Mouse (Mus musculus) heart, adult 8-10 months (tissue): Measurements from ENCODE around the gene Vps53. TPM values are rescaled to one million over a fixed set of nuclear protein-coding genes. Genes with fewer than 3 reads are reported as not detected.

Experiments
- DNase-seq: peaks from one replicate; pipeline ENCODE4 v3.0.0; 2022; ENCODE audit warnings: low spot score
- total RNA-seq, 4 experiments: library from RNA; stranded (reverse); gene quantifications; 2 replicates each; pipeline ENCODE4 v1.2.4; 2022

Vps53 gene
- total RNA-seq, 4 experiments from 2014 or later, result 27.2 to 29.9 (median 29.5) TPM

GRCm38 (mm10) chr11:76120407-76120901 lies 59.0 kb downstream of the Vps53 start:
- peak; percentile 35 for DNase-seq

- DNase-seq, result no peak
Observed at GRCm38 (mm10) chr11:76110416-76110815, 69.0 kb downstream of the Vps53 start.

GRCm38 (mm10) chr11:76106551-76107496 lies 72.6 kb downstream of the Vps53 start:
- no peak for DNase-seq

- no peak for DNase-seq
Observed at GRCm38 (mm10) chr11:76101154-76101553, 78.3 kb downstream of the Vps53 start.

GRCm38 (mm10) chr11:76099193-76099975 lies 80.1 kb downstream of the Vps53 start:
- peak; percentile 77 for DNase-seq

GRCm38 (mm10) chr11:76093610-76094009 lies 85.8 kb downstream of the Vps53 start:
- DNase-seq, result no peak

GRCm38 (mm10) chr11:76089776-76090175 lies 89.7 kb downstream of the Vps53 start:
- DNase-seq, result no peak

- no peak for DNase-seq
Observed at GRCm38 (mm10) chr11:76088506-76088905, 90.9 kb downstream of the Vps53 start.

- DNase-seq, result peak; percentile 48
Observed at GRCm38 (mm10) chr11:76085898-76086591, 93.4 kb downstream of the Vps53 start.

GRCm38 (mm10) chr11:76084943-76085342 lies 94.5 kb downstream of the Vps53 start:
- DNase-seq, result no peak

GRCm38 (mm10) chr11:76083941-76084367 lies 95.5 kb downstream of the Vps53 start:
- no peak for DNase-seq

- peak; percentile 75 for DNase-seq
Observed at GRCm38 (mm10) chr11:76081048-76081640, 98.3 kb downstream of the Vps53 start.

GRCm38 (mm10) chr11:76080293-76080692 lies 99.2 kb downstream of the Vps53 start:
- DNase-seq, result no peak

GRCm38 (mm10) chr11:76077341-76077740 lies 102.1 kb downstream of the Vps53 start:
- no peak for DNase-seq

- DNase-seq, result no peak
Observed at GRCm38 (mm10) chr11:76074296-76075093, 105.0 kb downstream of the Vps53 start.

GRCm38 (mm10) chr11:76069816-76070215 lies 109.6 kb downstream of the Vps53 start:
- peak; percentile 57 for DNase-seq

- no peak for DNase-seq
Observed at GRCm38 (mm10) chr11:76066563-76067156, 112.8 kb downstream of the Vps53 start.

GRCm38 (mm10) chr11:76065521-76066095 lies 113.8 kb downstream of the Vps53 start:
- peak; percentile 56 for DNase-seq

GRCm38 (mm10) chr11:76064411-76064810 lies 115.0 kb downstream of the Vps53 start:
- DNase-seq, result no peak

- no peak for DNase-seq
Observed at GRCm38 (mm10) chr11:76060906-76061305, 118.5 kb downstream of the Vps53 start.
